Mouse (Mus musculus): Measurements from ENCODE around the gene Auts2. TPM values are rescaled to one million over a fixed set of nuclear protein-coding genes. Genes with fewer than 3 reads are reported as not detected.
A peak's percentile ranks its signal among the peaks of the same experiment; 100 is the strongest.

Gene Auts2
- polyA plus RNA-seq, 1 experiment from 2014 or later, result 70.3 TPM

GRCm38 (mm10) chr5:131596591-131596990, 946.6 kb downstream of the Auts2 start:
- no peaks in the 10 kb centered on the region for H3K36me3 ChIP-seq (ENCODE audit: control insufficient read depth, insufficient read depth, low read length)
- peak overlapping the region; percentile 63 for H3K27ac ChIP-seq (ENCODE audit: low read depth, low read length)
- H3K4me3 ChIP-seq (ENCODE audit: low read depth, low read length), result no peak overlapping the region
- ATAC-seq (ENCODE audit: low FRiP score) (peak; percentile 47), DNase-seq (ENCODE audit: low spot score) (peak; percentile 66)
- H3K27me3 ChIP-seq (ENCODE audit: control insufficient read depth, insufficient read depth, low read length), result peaks cover 20% of the 10 kb centered on the region
- no peak overlapping the region for H3K4me2 ChIP-seq (replicated peaks; ENCODE audit: low read depth, low read length)
- no peaks in the 10 kb centered on the region for H3K9me3 ChIP-seq (ENCODE audit: control insufficient read depth, low read length)
- H3K9ac ChIP-seq (ENCODE audit: low read depth, low read length), result peak overlapping the region; percentile 16; the same call in 1 of the 2 replicates
- WGBS, result 2% methylated on average over 10 of the region's 10 CpGs
- H3K4me1 ChIP-seq (replicated peaks; ENCODE audit: control insufficient read depth, insufficient read depth, low read length), result peaks cover 26% of the 10 kb centered on the region

GRCm38 (mm10) chr5:131595730-131596129, 947.4 kb downstream of the Auts2 start:
- no peaks in the 10 kb centered on the region for H3K36me3 ChIP-seq (ENCODE audit: control insufficient read depth, insufficient read depth, low read length)
- H3K27me3 ChIP-seq (ENCODE audit: control insufficient read depth, insufficient read depth, low read length), result peaks cover 23% of the 10 kb centered on the region
- no peak overlapping the region for H3K4me2 ChIP-seq (replicated peaks; ENCODE audit: low read depth, low read length)
- no peaks in the 10 kb centered on the region for H3K9me3 ChIP-seq (ENCODE audit: control insufficient read depth, low read length)
- DNase-seq (ENCODE audit: low spot score) (no peak), ATAC-seq (ENCODE audit: low FRiP score) (no peak)
- 9% methylated on average over 8 of the region's 8 CpGs for WGBS
- no peak overlapping the region for H3K27ac ChIP-seq (ENCODE audit: low read depth, low read length)
- peaks cover 20% of the 10 kb centered on the region for H3K4me1 ChIP-seq (replicated peaks; ENCODE audit: control insufficient read depth, insufficient read depth, low read length)
- H3K9ac ChIP-seq (ENCODE audit: low read depth, low read length), result no peak overlapping the region
- no peak overlapping the region for H3K4me3 ChIP-seq (ENCODE audit: low read depth, low read length)

- no peak overlapping the region for H3K9ac ChIP-seq (ENCODE audit: low read depth, low read length)
- H3K4me1 ChIP-seq (replicated peaks; ENCODE audit: control insufficient read depth, insufficient read depth, low read length), result peaks cover 14% of the 10 kb centered on the region
- WGBS, result 66% methylated on average over 3 of the region's 3 CpGs
- DNase-seq (ENCODE audit: low spot score) (no peak), ATAC-seq (ENCODE audit: low FRiP score) (no peak)
- H3K4me2 ChIP-seq (replicated peaks; ENCODE audit: low read depth, low read length), result no peak overlapping the region
- no peaks in the 10 kb centered on the region for H3K9me3 ChIP-seq (ENCODE audit: control insufficient read depth, low read length)
- H3K27ac ChIP-seq (ENCODE audit: low read depth, low read length), result no peak overlapping the region
- H3K36me3 ChIP-seq (ENCODE audit: control insufficient read depth, insufficient read depth, low read length), result no peaks in the 10 kb centered on the region
- H3K4me3 ChIP-seq (ENCODE audit: low read depth, low read length), result no peak overlapping the region
- peaks cover 24% of the 10 kb centered on the region for H3K27me3 ChIP-seq (ENCODE audit: control insufficient read depth, insufficient read depth, low read length)
These were observed 948.5 kb downstream of the Auts2 start for GRCm38 (mm10) chr5:131594597-131594996.

GRCm38 (mm10) chr5:131593261-131593660, 949.9 kb downstream of the Auts2 start:
- no peak for ATAC-seq (ENCODE audit: low FRiP score)
- Histone ChIP-seq H3K36me3 (ENCODE audit: control insufficient read depth, insufficient read depth, low read length) (no peaks in the 10 kb centered on the region), H3K4me1 (replicated peaks; ENCODE audit: control insufficient read depth, insufficient read depth, low read length) (peaks cover 14% of the 10 kb centered on the region), H3K27me3 (ENCODE audit: control insufficient read depth, insufficient read depth, low read length) (peaks cover 19% of the 10 kb centered on the region), H3K9me3 (ENCODE audit: control insufficient read depth, low read length) (no peaks in the 10 kb centered on the region), H3K4me2 (replicated peaks; ENCODE audit: low read depth, low read length) (no peak overlapping the region), H3K4me3 (ENCODE audit: low read depth, low read length) (no peak overlapping the region), H3K27ac (ENCODE audit: low read depth, low read length) (no peak overlapping the region), H3K9ac (ENCODE audit: low read depth, low read length) (no peak overlapping the region)
- DNase-seq (ENCODE audit: low spot score), result no peak
- 91% methylated on average over 10 of the region's 10 CpGs for WGBS

GRCm38 (mm10) chr5:131589948-131590467, 953.1 kb downstream of the Auts2 start:
- no peaks in the 10 kb centered on the region for H3K36me3 ChIP-seq (ENCODE audit: control insufficient read depth, insufficient read depth, low read length)
- no peak overlapping the region for H3K27ac ChIP-seq (ENCODE audit: low read depth, low read length)
- no peak overlapping the region for H3K9ac ChIP-seq (ENCODE audit: low read depth, low read length)
- H3K4me2 ChIP-seq (replicated peaks; ENCODE audit: low read depth, low read length), result no peak overlapping the region
- H3K4me3 ChIP-seq (ENCODE audit: low read depth, low read length), result no peak overlapping the region
- H3K9me3 ChIP-seq (ENCODE audit: control insufficient read depth, low read length), result no peaks in the 10 kb centered on the region
- no peak for ATAC-seq (ENCODE audit: low FRiP score)
- peaks cover 8% of the 10 kb centered on the region; the same call in 1 of the 2 replicates for H3K4me1 ChIP-seq (replicated peaks; ENCODE audit: control insufficient read depth, insufficient read depth, low read length)
- WGBS, result 90% methylated on average over 6 of the region's 6 CpGs
- peaks cover 20% of the 10 kb centered on the region for H3K27me3 ChIP-seq (ENCODE audit: control insufficient read depth, insufficient read depth, low read length)
- no peak for DNase-seq (ENCODE audit: low spot score)

GRCm38 (mm10) chr5:131586332-131586700, 956.8 kb downstream of the Auts2 start:
- peaks cover 12% of the 10 kb centered on the region; the same call in 1 of the 2 replicates for H3K27me3 ChIP-seq (ENCODE audit: control insufficient read depth, insufficient read depth, low read length)
- H3K4me2 ChIP-seq (replicated peaks; ENCODE audit: low read depth, low read length), result no peak overlapping the region
- no peak overlapping the region for H3K9ac ChIP-seq (ENCODE audit: low read depth, low read length)

GRCm38 (mm10) chr5:131585684-131586331, 957.3 kb downstream of the Auts2 start:
- H3K9me3 ChIP-seq (ENCODE audit: control insufficient read depth, low read length), result no peaks in the 10 kb centered on the region
- H3K4me3 ChIP-seq (ENCODE audit: low read depth, low read length), result no peak overlapping the region
- H3K9ac ChIP-seq (ENCODE audit: low read depth, low read length), result no peak overlapping the region
- H3K27ac ChIP-seq (ENCODE audit: low read depth, low read length), result peak overlapping the region; percentile 52
- DNase-seq (ENCODE audit: low spot score), result peak; percentile 63
- peak; percentile 76 for ATAC-seq (ENCODE audit: low FRiP score)
- H3K4me1 ChIP-seq (replicated peaks; ENCODE audit: control insufficient read depth, insufficient read depth, low read length), result peaks cover 20% of the 10 kb centered on the region
- peaks cover 10% of the 10 kb centered on the region; the same call in 1 of the 2 replicates for H3K27me3 ChIP-seq (ENCODE audit: control insufficient read depth, insufficient read depth, low read length)
- H3K4me2 ChIP-seq (replicated peaks; ENCODE audit: low read depth, low read length), result peak overlapping the region; percentile 11
- no peaks in the 10 kb centered on the region for H3K36me3 ChIP-seq (ENCODE audit: control insufficient read depth, insufficient read depth, low read length)
- WGBS, result 26% methylated on average over 26 of the region's 26 CpGs

More at GRCm38 (mm10) chr5:131586332-131586700, 956.8 kb downstream of the Auts2 start:
- ATAC-seq (ENCODE audit: low FRiP score) (no peak), DNase-seq (ENCODE audit: low spot score) (peak; percentile 11)
- WGBS, result 68% methylated on average over 5 of the region's 5 CpGs
- Histone ChIP-seq H3K4me1 (replicated peaks; ENCODE audit: control insufficient read depth, insufficient read depth, low read length) (peaks cover 20% of the 10 kb centered on the region), H3K4me3 (ENCODE audit: low read depth, low read length) (no peak overlapping the region), H3K27ac (ENCODE audit: low read depth, low read length) (peak overlapping the region; percentile 52), H3K36me3 (ENCODE audit: control insufficient read depth, insufficient read depth, low read length) (no peaks in the 10 kb centered on the region), H3K9me3 (ENCODE audit: control insufficient read depth, low read length) (no peaks in the 10 kb centered on the region)

- H3K4me2 ChIP-seq (replicated peaks; ENCODE audit: low read depth, low read length), result no peak overlapping the region
- no peaks in the 10 kb centered on the region for H3K9me3 ChIP-seq (ENCODE audit: control insufficient read depth, low read length)
- DNase-seq (ENCODE audit: low spot score) (peak; percentile 57), ATAC-seq (ENCODE audit: low FRiP score) (peak; percentile 36; the same call in 1 of the 2 replicates)
- peak overlapping the region; percentile 52 for H3K27ac ChIP-seq (ENCODE audit: low read depth, low read length)
- H3K36me3 ChIP-seq (ENCODE audit: control insufficient read depth, insufficient read depth, low read length), result no peaks in the 10 kb centered on the region
- no peak overlapping the region for H3K9ac ChIP-seq (ENCODE audit: low read depth, low read length)
- H3K4me3 ChIP-seq (ENCODE audit: low read depth, low read length), result no peak overlapping the region
- peaks cover 7% of the 10 kb centered on the region; the same call in 1 of the 2 replicates for H3K27me3 ChIP-seq (ENCODE audit: control insufficient read depth, insufficient read depth, low read length)
- WGBS, result 7% methylated on average over 12 of the region's 12 CpGs
- H3K4me1 ChIP-seq (replicated peaks; ENCODE audit: control insufficient read depth, insufficient read depth, low read length), result peaks cover 20% of the 10 kb centered on the region
These were observed 958.6 kb downstream of the Auts2 start for GRCm38 (mm10) chr5:131584260-131585135.

All from hindbrain, embryonic 11.5 days (tissue).